Mouse (Mus musculus): Measurements from ENCODE around the gene Ruvbl2. TPM values are rescaled to one million over a fixed set of nuclear protein-coding genes. Genes with fewer than 3 reads are reported as not detected.

The Ruvbl2 gene
- total RNA-seq, 1 experiment = 228 TPM

DNA sequence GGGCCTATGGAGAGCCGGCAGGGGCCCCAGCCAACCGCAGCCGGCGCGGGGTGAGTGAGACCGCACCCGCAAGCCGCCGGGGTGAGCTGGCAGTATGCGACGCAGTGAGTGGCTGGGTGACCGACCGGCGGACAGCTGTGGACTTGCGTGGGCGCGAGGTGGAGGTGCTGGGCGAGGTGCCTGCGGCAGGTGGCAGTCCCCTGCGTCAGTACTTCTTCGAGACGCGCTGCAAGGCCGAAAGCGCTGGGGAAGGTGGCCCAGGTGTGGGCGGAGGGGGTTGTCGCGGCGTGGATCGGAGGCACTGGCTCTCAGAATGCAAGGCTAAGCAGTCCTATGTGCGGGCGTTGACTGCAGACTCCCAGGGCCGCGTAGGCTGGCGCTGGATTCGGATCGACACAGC lies 22.3 kb downstream of the Ruvbl2 start:
- DNase-seq (ENCODE audit: low read depth, low spot score) = no peak
- H3K4me1 ChIP-seq (ENCODE audit: control insufficient read depth in 2 of 2, insufficient read depth in 2 of 2, low read length in 2 of 2, poor library complexity in 1 of 2) = peaks cover 6 to 34% of the 10 kb centered on the region in 2 experiments; a peak in 2 of 4 replicates
- in situ Hi-C loops (cut with MboI; ENCODE audit: low sequenced_read_pairs in 2 of 2, unreplicated experiment in 2 of 2) = no loop called here
- H3K27ac ChIP-seq (ENCODE audit: insufficient read depth, low read depth, low read length, poor library complexity, severe bottlenecking) = no peak overlapping the region
- no peak for TF ChIP-seq HCFC1 (IDR thresholded peaks at IDR 0.05; ENCODE audit: borderline replicate concordance, insufficient read depth, low read length)
- no peaks in the 10 kb centered on the region for H3K9me3 ChIP-seq (ENCODE audit: control insufficient read depth, insufficient read depth, low read depth, low read length)
- H3K4me3 ChIP-seq (ENCODE audit: insufficient read depth in 1 of 2, low read depth in 1 of 2, low read length in 2 of 2, poor library complexity in 1 of 2, severe bottlenecking in 1 of 2) = peak overlapping the region; percentile 44 to 66; a peak in 3 of 4 replicates
- H3K9ac ChIP-seq (ENCODE audit: insufficient read depth, low read depth, low read length, poor library complexity, severe bottlenecking) = peak overlapping the region; percentile 6; the same call in 1 of the 2 replicates
- H3K36me3 ChIP-seq (ENCODE audit: control insufficient read depth, insufficient read depth, low read length, poor library complexity, severe bottlenecking) = 0 out of 2 replicates have a peak, but pooled peaks cover 2% of the 10 kb centered on the region

GRCm38 (mm10) chr7:45414740-45415224 lies 23.1 kb downstream of the Ruvbl2 start:
- Histone ChIP-seq H3K4me1 (ENCODE audit: control insufficient read depth in 2 of 2, insufficient read depth in 2 of 2, low read length in 2 of 2, poor library complexity in 1 of 2) (peaks cover 6 to 29% of the 10 kb centered on the region in 2 experiments; a peak in 2 of 4 replicates), H3K9me3 (ENCODE audit: control insufficient read depth, insufficient read depth, low read depth, low read length) (no peaks in the 10 kb centered on the region), H3K36me3 (ENCODE audit: control insufficient read depth, insufficient read depth, low read length, poor library complexity, severe bottlenecking) (no peaks in the 10 kb centered on the region), H3K4me3 (ENCODE audit: insufficient read depth in 1 of 2, low read depth in 1 of 2, low read length in 2 of 2, poor library complexity in 1 of 2, severe bottlenecking in 1 of 2) (0 out of 4 replicates have a peak overlapping the region, but pooled peaks of 1 of the 2 experiments have one; percentile 74), H3K27ac (ENCODE audit: insufficient read depth, low read depth, low read length, poor library complexity, severe bottlenecking) (no peak overlapping the region), H3K9ac (ENCODE audit: insufficient read depth, low read depth, low read length, poor library complexity, severe bottlenecking) (no peak overlapping the region)
- TF ChIP-seq MAFK (IDR thresholded peaks at IDR 0.05; ENCODE audit: insufficient read depth, low read depth, low read length) (no peak), ZNF384 (IDR thresholded peaks at IDR 0.05; ENCODE audit: low read depth, low read length) (no peak), HCFC1 (IDR thresholded peaks at IDR 0.05; ENCODE audit: borderline replicate concordance, insufficient read depth, low read length) (no peak), ZC3H11A (IDR thresholded peaks at IDR 0.05; ENCODE audit: borderline replicate concordance, low read depth, low read length) (no peak), CHD2 (IDR thresholded peaks at IDR 0.05; ENCODE audit: low read depth, low read length) (no peak)
- in situ Hi-C loops (cut with MboI; ENCODE audit: low sequenced_read_pairs in 2 of 2, unreplicated experiment in 2 of 2) = no loop called here
- DNase-seq (ENCODE audit: low read depth, low spot score) = no peak

- no peak for DNase-seq (ENCODE audit: low read depth, low spot score)
- H3K9ac ChIP-seq (ENCODE audit: insufficient read depth, low read depth, low read length, poor library complexity, severe bottlenecking) = peak overlapping the region; percentile 18; the same call in 1 of the 2 replicates
- H3K9me3 ChIP-seq (ENCODE audit: control insufficient read depth, insufficient read depth, low read depth, low read length) = no peaks in the 10 kb centered on the region
- no peak overlapping the region for H3K27ac ChIP-seq (ENCODE audit: insufficient read depth, low read depth, low read length, poor library complexity, severe bottlenecking)
- no peak for TF ChIP-seq CHD2 (IDR thresholded peaks at IDR 0.05; ENCODE audit: low read depth, low read length)
- TF ChIP-seq HCFC1 (IDR thresholded peaks at IDR 0.05; ENCODE audit: borderline replicate concordance, insufficient read depth, low read length) = no peak
- TF ChIP-seq ZC3H11A (IDR thresholded peaks at IDR 0.05; ENCODE audit: borderline replicate concordance, low read depth, low read length) = no peak
- peak; percentile 85 for TF ChIP-seq ZNF384 (IDR thresholded peaks at IDR 0.05; ENCODE audit: low read depth, low read length)
- no peak for TF ChIP-seq MAFK (IDR thresholded peaks at IDR 0.05; ENCODE audit: insufficient read depth, low read depth, low read length)
- no peaks in the 10 kb centered on the region for H3K36me3 ChIP-seq (ENCODE audit: control insufficient read depth, insufficient read depth, low read length, poor library complexity, severe bottlenecking)
- H3K4me1 ChIP-seq (ENCODE audit: control insufficient read depth in 2 of 2, insufficient read depth in 2 of 2, low read length in 2 of 2, poor library complexity in 1 of 2) = peaks cover 2 to 24% of the 10 kb centered on the region in 2 experiments; a peak in 2 of 4 replicates
- H3K4me3 ChIP-seq (ENCODE audit: insufficient read depth in 1 of 2, low read depth in 1 of 2, low read length in 2 of 2, poor library complexity in 1 of 2, severe bottlenecking in 1 of 2) = peak overlapping the region; percentile 61 to 74
- in situ Hi-C loops (cut with MboI; ENCODE audit: low sequenced_read_pairs in 2 of 2, unreplicated experiment in 2 of 2) = no loop called here
Measured at GRCm38 (mm10) chr7:45413864-45414739, 23.8 kb downstream of the Ruvbl2 start.

- no peak for DNase-seq (ENCODE audit: low read depth, low spot score)
- Histone ChIP-seq H3K9ac (ENCODE audit: insufficient read depth, low read depth, low read length, poor library complexity, severe bottlenecking) (peak within 1 kb of the TSS; percentile 74), H3K4me3 (ENCODE audit: insufficient read depth in 1 of 2, low read depth in 1 of 2, low read length in 2 of 2, poor library complexity in 1 of 2, severe bottlenecking in 1 of 2) (peak within 1 kb of the TSS; percentile 61 to 74), H3K27ac (ENCODE audit: insufficient read depth, low read depth, low read length, poor library complexity, severe bottlenecking) (peak within 1 kb of the TSS; percentile 22; the same call in 1 of the 2 replicates), H3K36me3 (ENCODE audit: control insufficient read depth, insufficient read depth, low read length, poor library complexity, severe bottlenecking) (no peaks in the 10 kb centered on the region), H3K9me3 (ENCODE audit: control insufficient read depth, insufficient read depth, low read depth, low read length) (no peaks in the 10 kb centered on the region), H3K4me1 (ENCODE audit: control insufficient read depth in 2 of 2, insufficient read depth in 2 of 2, low read length in 2 of 2, poor library complexity in 1 of 2) (peaks cover 2 to 19% of the 10 kb centered on the region in 2 experiments; a peak in 2 of 4 replicates)
- no peak for TF ChIP-seq ZC3H11A (IDR thresholded peaks at IDR 0.05; ENCODE audit: borderline replicate concordance, low read depth, low read length)
- TF ChIP-seq CHD2 (IDR thresholded peaks at IDR 0.05; ENCODE audit: low read depth, low read length) = no peak
- TF ChIP-seq MAFK (IDR thresholded peaks at IDR 0.05; ENCODE audit: insufficient read depth, low read depth, low read length) = no peak
- TF ChIP-seq HCFC1 (IDR thresholded peaks at IDR 0.05; ENCODE audit: borderline replicate concordance, insufficient read depth, low read length) = no peak
- no peak for TF ChIP-seq ZNF384 (IDR thresholded peaks at IDR 0.05; ENCODE audit: low read depth, low read length)
- in situ Hi-C loops (cut with MboI; ENCODE audit: low sequenced_read_pairs in 2 of 2, unreplicated experiment in 2 of 2) = no loop called here
Measured at GRCm38 (mm10) chr7:45413113-45413863, 24.6 kb downstream of the Ruvbl2 start, which contains the start of gene Ntf5. Gene Ntf5 (plus strand): TSS chr7:45413695.
